Mouse (Mus musculus): ENCODE measurements around the gene Clmp.

Clmp gene

GRCm38 (mm10) chr9:40693026-40693425 lies 7.3 kb downstream of the Clmp start:
- no peak for DNase-seq

- DNase-seq = no peak
These were observed 8.0 kb downstream of the Clmp start for GRCm38 (mm10) chr9:40693768-40694167.

GRCm38 (mm10) chr9:40694284-40694683 lies 8.5 kb downstream of the Clmp start:
- no peak for DNase-seq

GRCm38 (mm10) chr9:40696086-40696485 lies 10.3 kb downstream of the Clmp start:
- DNase-seq = no peak

GRCm38 (mm10) chr9:40699194-40699593 lies 13.4 kb downstream of the Clmp start:
- DNase-seq = no peak

GRCm38 (mm10) chr9:40700253-40700652 lies 14.5 kb downstream of the Clmp start:
- DNase-seq = no peak

GRCm38 (mm10) chr9:40704364-40705276 lies 18.9 kb downstream of the Clmp start:
- DNase-seq = peak; percentile 47

GRCm38 (mm10) chr9:40708448-40709140 lies 22.8 kb downstream of the Clmp start:
- DNase-seq = no peak

- no peak for DNase-seq
These were observed 23.4 kb downstream of the Clmp start for GRCm38 (mm10) chr9:40709141-40709537.

- no peak for DNase-seq
These were observed 23.8 kb downstream of the Clmp start for GRCm38 (mm10) chr9:40709587-40709986.

- no peak for DNase-seq
These were observed 24.2 kb downstream of the Clmp start for GRCm38 (mm10) chr9:40709991-40710390.

GRCm38 (mm10) chr9:40711654-40712053 lies 25.9 kb downstream of the Clmp start:
- DNase-seq = no peak

- DNase-seq = no peak
These were observed 31.6 kb downstream of the Clmp start for GRCm38 (mm10) chr9:40717182-40717874.

- DNase-seq = peak; percentile 66
These were observed 32.1 kb downstream of the Clmp start for GRCm38 (mm10) chr9:40717875-40718185.

GRCm38 (mm10) chr9:40720881-40721280 lies 35.1 kb downstream of the Clmp start:
- DNase-seq = no peak

GRCm38 (mm10) chr9:40723311-40723772 lies 37.6 kb downstream of the Clmp start:
- no peak for DNase-seq

- DNase-seq = no peak
These were observed 39.2 kb downstream of the Clmp start for GRCm38 (mm10) chr9:40724978-40725377.

GRCm38 (mm10) chr9:40727140-40727823 lies 41.5 kb downstream of the Clmp start:
- no peak for DNase-seq

- DNase-seq = no peak
These were observed 42.2 kb downstream of the Clmp start for GRCm38 (mm10) chr9:40727824-40728495.

GRCm38 (mm10) chr9:40730302-40730700 lies 44.5 kb downstream of the Clmp start:
- no peak for DNase-seq

- peak; percentile 92 for DNase-seq
These were observed 45.2 kb downstream of the Clmp start for GRCm38 (mm10) chr9:40730701-40731590.
